Mouse (Mus musculus) kidney, adult 2 months (tissue): Measurements from ENCODE around the gene Fam89b. TPM values are rescaled to one million over a fixed set of nuclear protein-coding genes. Genes with fewer than 3 reads are reported as not detected.
"Not testable (repeated sequence)": the region's sequence is repeated elsewhere in the genome, so short reads cannot be mapped to it uniquely, and the experiment has no call there.

Experiments used
- DNase-seq: peaks from one replicate; pipeline ENCODE4 v3.0.0; 2021
- H3K27ac ChIP-seq: fragments of 200-500 bp; 2 replicates; pipeline ENCODE4 v1.5.1; 2012; ENCODE audit warnings: low read depth, low read length, control low read depth, inconsistent platforms; ENCODE audit not compliant: insufficient read depth
- H3K27me3 ChIP-seq: fragments of 200-500 bp; replicated peaks from 2 replicates; pipeline ENCODE4 v1.6.1; 2012; ENCODE audit warnings: mild to moderate bottlenecking, moderate library complexity, low read length, inconsistent platforms; ENCODE audit not compliant: control insufficient read depth, insufficient read depth
- H3K36me3 ChIP-seq: fragments of 200-500 bp; 2 replicates; pipeline ENCODE4 v1.6.1; 2012; ENCODE audit warnings: mild to moderate bottlenecking, moderate library complexity, low read length, inconsistent platforms; ENCODE audit not compliant: control insufficient read depth, insufficient read depth
- H3K4me1 ChIP-seq: fragments of 200-500 bp; 2 replicates; pipeline ENCODE4 v1.6.1; 2011; ENCODE audit warnings: low read length; ENCODE audit not compliant: control insufficient read depth, insufficient read depth
- H3K4me3 ChIP-seq: fragments of 200-500 bp; 2 replicates; pipeline ENCODE4 v1.5.1; 2011; ENCODE audit warnings: mild to moderate bottlenecking, low read depth, low read length, control low read depth; ENCODE audit not compliant: insufficient read depth
- CTCF ChIP-seq: fragments of 200-500 bp; conservative IDR thresholded peaks from 2 replicates; pipeline ENCODE4 v1.5.1; 2011; ENCODE audit warnings: low read depth, mild to moderate bottlenecking, control low read depth, low read length, moderate library complexity, mixed read lengths; ENCODE audit not compliant: insufficient read depth, insufficient read length
- POLR2A ChIP-seq: fragments of 200-500 bp; IDR thresholded peaks from one replicate; pipeline ENCODE4 v1.6.1; 2011; ENCODE audit warnings: low read depth, low read length, control low read depth
- WGBS: fragments of 180-500 bp; shearing (Covaris S2); methylation state at CpG from one replicate; pipeline ENCODE4 v1.1.7; 2018; 5-methylcytosine and 5-hydroxymethylcytosine counted together
- polyA plus RNA-seq: library from polyadenylated mRNA; depleted of rRNA; stranded (reverse); fragments of >200 nt; gene quantifications from 2 replicates; pipeline ENCODE4 v1.2.3, GENCODE M21; 2012; rRNA removed

Fam89b gene
- polyA plus RNA-seq, 1 experiment, result 93.8 TPM

DNA sequence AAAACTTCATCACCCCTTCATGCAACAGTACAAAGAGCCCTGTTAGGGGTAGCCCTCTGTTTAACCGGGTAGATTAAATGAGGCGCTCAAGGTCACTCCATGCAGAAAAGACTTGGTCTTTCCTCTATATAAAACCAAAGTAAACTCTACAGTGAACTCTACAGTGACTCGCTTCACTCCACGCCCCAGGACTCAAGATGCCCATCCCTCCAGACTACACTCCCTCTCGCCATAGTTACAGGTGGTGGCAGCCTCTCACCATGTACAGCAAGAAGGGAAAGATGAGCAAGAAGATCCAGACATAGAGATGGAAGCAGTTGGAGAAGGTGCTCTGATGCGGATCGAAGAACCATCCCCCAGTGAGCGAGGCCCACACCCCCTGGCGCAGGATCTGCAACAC lies 41.7 kb downstream of the Fam89b start:
- Histone ChIP-seq H3K4me3 (peak overlapping the region; percentile 79), H3K27me3 (no peaks in the 10 kb centered on the region), H3K36me3 (0 out of 2 replicates have a peak, but pooled peaks cover 2% of the 10 kb centered on the region), H3K27ac (no peak overlapping the region), H3K4me1 (peaks cover 10% of the 10 kb centered on the region)
- WGBS, result 13% methylated on average over 9 of the region's 9 CpGs
- TF ChIP-seq POLR2A (no peak), CTCF (no peak)
- DNase-seq, result no peak

DNA sequence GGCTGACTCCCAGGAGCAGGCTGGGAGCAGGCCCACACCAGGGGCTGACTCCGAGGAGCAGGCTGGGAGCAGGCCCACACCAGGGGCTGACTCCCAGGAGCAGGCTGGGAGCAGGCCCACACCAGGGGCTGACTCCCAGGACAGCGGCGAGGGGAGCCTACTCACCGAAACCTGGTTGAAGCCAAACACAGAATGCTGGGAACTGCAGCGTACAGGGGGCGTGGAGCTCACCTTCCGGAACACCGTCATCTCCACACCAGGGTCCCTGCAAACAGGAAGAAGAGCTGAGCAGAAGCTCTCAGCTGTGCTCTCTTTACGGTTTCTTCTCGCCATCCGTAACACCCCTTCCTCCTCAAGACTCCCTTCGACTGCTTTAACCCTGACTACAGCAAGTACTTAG lies 42.5 kb downstream of the Fam89b start:
- 91% methylated on average over 12 of the region's 12 CpGs for WGBS
- not testable (repeated sequence) for H3K27ac ChIP-seq, H3K4me1 ChIP-seq, DNase-seq, H3K27me3 ChIP-seq, H3K36me3 ChIP-seq, H3K4me3 ChIP-seq

DNA sequence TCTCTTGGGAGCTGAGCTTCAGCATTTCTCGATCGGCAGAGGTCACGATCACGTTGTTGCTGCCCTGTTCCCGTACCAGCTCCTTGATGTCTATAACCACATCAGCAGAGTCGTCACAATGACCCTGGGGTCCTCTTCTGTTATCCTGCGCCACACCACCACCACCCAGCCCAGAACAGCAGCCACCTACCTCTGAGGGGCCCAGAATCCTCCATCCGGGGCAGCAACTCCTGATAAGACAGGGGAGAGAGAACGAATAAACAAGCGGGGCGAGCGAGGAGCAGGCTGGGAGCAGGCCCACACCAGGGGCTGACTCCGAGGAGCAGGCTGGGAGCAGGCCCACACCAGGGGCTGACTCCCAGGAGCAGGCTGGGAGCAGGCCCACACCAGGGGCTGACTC lies 43.0 kb downstream of the Fam89b start:
- Histone ChIP-seq H3K4me3 (no peak overlapping the region), H3K27ac (no peak overlapping the region), H3K27me3 (no peaks in the 10 kb centered on the region), H3K4me1 (peaks cover 10% of the 10 kb centered on the region), H3K36me3 (peaks cover 2% of the 10 kb centered on the region; the same call in 1 of the 2 replicates)
- WGBS, result 91% methylated on average over 13 of the region's 13 CpGs
- no peak for DNase-seq
- no peak for TF ChIP-seq CTCF
- TF ChIP-seq POLR2A, result no peak

DNA sequence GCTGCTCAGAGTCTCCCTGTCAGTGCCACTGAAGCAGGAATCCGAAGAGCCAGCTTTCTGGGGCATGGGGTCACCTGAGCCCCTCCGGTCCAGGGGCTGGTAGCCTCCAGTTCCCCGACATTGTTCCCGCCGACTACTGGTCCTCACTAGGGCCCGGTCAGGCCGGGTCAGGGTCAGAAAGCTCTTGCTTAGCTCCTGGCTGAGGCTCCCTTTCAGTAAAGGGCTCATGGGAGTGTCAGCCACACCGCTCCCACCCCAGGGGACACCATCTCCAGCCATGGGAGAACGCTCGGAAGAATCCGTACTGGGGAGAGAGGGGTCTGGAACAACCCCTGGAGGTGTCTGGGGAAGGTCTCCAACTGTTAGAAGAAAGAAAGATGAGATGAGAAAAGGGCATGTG lies 43.6 kb downstream of the Fam89b start:
- Histone ChIP-seq H3K27ac (no peak overlapping the region), H3K4me3 (no peak overlapping the region), H3K4me1 (peaks cover 5% of the 10 kb centered on the region), H3K36me3 (peaks cover 2% of the 10 kb centered on the region; the same call in 1 of the 2 replicates), H3K27me3 (no peaks in the 10 kb centered on the region)
- TF ChIP-seq POLR2A, result no peak
- TF ChIP-seq CTCF, result no peak
- no peak for DNase-seq
- WGBS, result 93% methylated on average over 11 of the region's 11 CpGs

DNA sequence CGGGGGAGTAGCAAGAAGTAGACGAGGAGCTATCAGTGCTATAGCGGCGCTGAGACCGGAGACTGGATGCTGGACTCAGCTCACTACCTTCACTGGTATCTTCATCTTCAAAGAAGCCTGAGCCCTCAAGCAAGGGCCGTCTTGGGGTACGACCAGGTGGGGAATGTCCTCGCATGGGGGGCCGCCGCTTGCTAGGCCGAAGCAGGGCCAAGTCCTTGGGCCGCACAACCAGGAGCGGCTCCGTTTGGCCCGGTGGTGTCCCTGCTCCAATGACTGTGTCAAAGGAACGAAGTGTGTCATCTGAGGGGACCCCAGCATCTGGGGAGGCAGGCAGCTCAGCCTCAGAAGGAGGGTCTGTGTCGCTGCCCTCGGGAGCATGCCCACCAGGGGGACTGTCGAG lies 44.0 kb downstream of the Fam89b start:
- WGBS, result 95% methylated on average over 19 of the region's 19 CpGs
- Histone ChIP-seq H3K4me1 (peaks cover under 1% of the 10 kb centered on the region), H3K4me3 (no peak overlapping the region), H3K36me3 (peaks cover 2% of the 10 kb centered on the region; the same call in 1 of the 2 replicates), H3K27ac (no peak overlapping the region), H3K27me3 (no peaks in the 10 kb centered on the region)
- TF ChIP-seq POLR2A (no peak), CTCF (no peak)
- no peak for DNase-seq

DNA sequence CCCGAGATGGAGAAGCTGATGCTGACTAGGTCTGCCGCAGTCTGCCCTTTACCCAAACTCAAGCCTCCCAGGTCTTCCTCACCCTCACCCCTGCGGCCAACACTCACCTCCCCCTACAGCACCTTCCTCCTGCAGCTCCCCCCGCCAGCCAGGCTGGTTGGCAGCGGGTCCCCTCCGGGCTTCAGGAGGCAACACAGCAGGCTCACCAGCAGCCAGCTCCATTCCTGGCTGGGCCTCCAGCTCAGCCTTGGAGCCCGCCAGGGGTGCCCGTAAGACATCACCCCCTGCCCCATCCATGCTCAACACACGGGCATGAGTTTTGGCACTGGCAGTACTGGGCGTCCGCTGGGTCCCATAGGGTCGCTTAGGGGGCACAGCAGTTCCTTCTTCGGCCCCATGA lies 44.5 kb downstream of the Fam89b start:
- Histone ChIP-seq H3K27me3 (no peaks in the 10 kb centered on the region), H3K36me3 (peaks cover 2% of the 10 kb centered on the region; the same call in 1 of the 2 replicates), H3K4me1 (no peaks in the 10 kb centered on the region; the same call in 1 of the 2 replicates), H3K4me3 (no peak overlapping the region), H3K27ac (no peak overlapping the region)
- WGBS, result 90% methylated on average over 13 of the region's 13 CpGs
- TF ChIP-seq POLR2A (no peak), CTCF (no peak)
- DNase-seq, result no peak

DNA sequence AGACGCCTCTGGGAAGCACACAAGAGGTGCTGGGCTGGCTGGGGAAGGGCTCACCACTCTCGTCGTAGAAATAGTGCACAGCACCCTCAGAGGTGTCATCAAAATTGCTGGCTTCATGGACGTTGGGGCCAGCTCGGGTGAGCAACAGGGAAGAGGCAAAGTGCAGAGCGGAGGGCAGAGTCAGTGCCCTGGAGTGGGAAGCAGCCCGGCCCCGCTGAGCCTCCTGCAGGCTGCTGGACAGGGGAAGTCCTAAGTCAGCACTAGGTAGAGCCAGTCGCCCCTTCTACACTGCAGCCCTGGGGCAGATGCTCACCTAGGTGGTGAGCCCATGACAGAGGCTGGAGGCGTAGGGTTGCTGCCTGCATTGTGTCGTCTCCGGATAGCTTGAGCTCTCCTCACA lies 45.2 kb downstream of the Fam89b start:
- Histone ChIP-seq H3K4me3 (no peak overlapping the region), H3K27me3 (no peaks in the 10 kb centered on the region), H3K4me1 (no peaks in the 10 kb centered on the region; the same call in 1 of the 2 replicates), H3K27ac (no peak overlapping the region), H3K36me3 (peaks cover 2% of the 10 kb centered on the region; the same call in 1 of the 2 replicates)
- WGBS, result 76% methylated on average over 12 of the region's 12 CpGs
- DNase-seq, result peak; percentile 42
- TF ChIP-seq CTCF (no peak), POLR2A (no peak)

DNA sequence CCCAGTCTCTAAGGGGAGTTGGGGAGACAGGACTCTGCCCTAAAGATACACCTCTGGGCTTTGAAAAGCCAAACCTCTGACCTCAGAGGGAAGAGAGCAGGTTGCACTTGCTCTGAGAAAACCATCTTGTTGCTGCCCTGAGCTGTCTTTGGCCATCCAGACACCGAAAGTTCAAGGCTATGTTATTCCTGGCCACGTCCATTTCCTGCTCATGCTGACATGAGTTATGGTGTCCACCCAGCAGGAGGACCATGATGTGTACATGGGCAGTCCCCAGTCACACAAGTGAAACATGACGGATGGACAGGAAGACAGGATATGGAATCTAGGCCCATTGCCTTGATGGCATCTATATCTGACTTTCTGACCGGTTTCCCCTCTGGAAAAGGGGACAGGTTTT lies 49.0 kb downstream of the Fam89b start:
- TF ChIP-seq POLR2A (no peak), CTCF (no peak)
- no peaks in the 10 kb centered on the region for H3K27me3 ChIP-seq
- H3K27ac ChIP-seq, result no peak overlapping the region
- no peak overlapping the region for H3K4me3 ChIP-seq
- WGBS, result 49% methylated on average over 4 of the region's 4 CpGs
- DNase-seq, result peak; percentile 70
- peaks cover under 1% of the 10 kb centered on the region for H3K36me3 ChIP-seq
- no peaks in the 10 kb centered on the region for H3K4me1 ChIP-seq

Other genes starting within 250 kb of the Fam89b start
- 29.8 and 35.1 TPM in 2 replicates for gene Mus81, start 241.3 kb downstream of the Fam89b start, polyA plus RNA-seq
- 395 and 413 TPM in 2 replicates for gene Cfl1, start 239.2 kb downstream of the Fam89b start, polyA plus RNA-seq
- gene 1700020D05Rik, start 225.9 kb downstream of the Fam89b start, polyA plus RNA-seq, result 0.62 and 0.69 TPM in 2 replicates
- gene Snx32, start 219.1 kb downstream of the Fam89b start, polyA plus RNA-seq, result 14.7 and 16.3 TPM in 2 replicates
- gene Ovol1, start 169.0 kb downstream of the Fam89b start, polyA plus RNA-seq, result 9.0 and 10.4 TPM in 2 replicates
- 10.2 and 13.3 TPM in 2 replicates for gene Ap5b1, start 161.6 kb downstream of the Fam89b start, polyA plus RNA-seq
- 55.1 and 62.3 TPM in 2 replicates for gene Rnaseh2c, start 127.8 kb downstream of the Fam89b start, polyA plus RNA-seq
- 60.3 and 67.4 TPM in 2 replicates for gene Kat5, start 119.4 kb downstream of the Fam89b start, polyA plus RNA-seq
- gene Rela, start 92.2 kb downstream of the Fam89b start, polyA plus RNA-seq, result 58.2 and 59.9 TPM in 2 replicates
- 35.4 and 36.9 TPM in 2 replicates for gene Sipa1, start 65.9 kb downstream of the Fam89b start, polyA plus RNA-seq
- 72.2 and 83.9 TPM in 2 replicates for gene Map3k11, start 40.9 kb downstream of the Fam89b start, polyA plus RNA-seq
- gene Pcnx3, start 40.7 kb downstream of the Fam89b start, polyA plus RNA-seq, result 88.8 and 108 TPM in 2 replicates
- gene Kcnk7, start 25.3 kb downstream of the Fam89b start, polyA plus RNA-seq, result 0.08 and 0.13 TPM in 2 replicates
- gene Ehbp1l1, start 3.3 kb downstream of the Fam89b start, polyA plus RNA-seq, result 19.3 and 20.1 TPM in 2 replicates
- 52.8 and 61.8 TPM in 2 replicates for gene Ltbp3, start 11.3 kb upstream of the Fam89b start, polyA plus RNA-seq
- 107 and 134 TPM in 2 replicates for gene Scyl1, start 41.8 kb upstream of the Fam89b start, polyA plus RNA-seq
- gene Frmd8, start 145.6 kb upstream of the Fam89b start, polyA plus RNA-seq, result 18.5 and 23.1 TPM in 2 replicates
- 52.7 and 63.4 TPM in 2 replicates for gene Slc25a45, start 148.2 kb upstream of the Fam89b start, polyA plus RNA-seq
- gene Tigd3, start 164.5 kb upstream of the Fam89b start, polyA plus RNA-seq, result 0.52 and 0.73 TPM in 2 replicates
- gene Dpf2, start 183.4 kb upstream of the Fam89b start, polyA plus RNA-seq, result 71.5 and 79.7 TPM in 2 replicates
- gene Cdc42ep2, start 195.2 kb upstream of the Fam89b start, polyA plus RNA-seq, result 12.0 and 12.2 TPM in 2 replicates
- 24.9 and 26.2 TPM in 2 replicates for gene Pola2, start 234.5 kb upstream of the Fam89b start, polyA plus RNA-seq